Mouse (Mus musculus): ENCODE measurements around the gene Pdzd3.
A peak's percentile ranks its signal among the peaks of the same experiment; 100 is the strongest.
"Not testable (repeated sequence)": the region's sequence is repeated elsewhere in the genome, so short reads cannot be mapped to it uniquely, and the experiment has no call there.

Pdzd3 gene

DNA sequence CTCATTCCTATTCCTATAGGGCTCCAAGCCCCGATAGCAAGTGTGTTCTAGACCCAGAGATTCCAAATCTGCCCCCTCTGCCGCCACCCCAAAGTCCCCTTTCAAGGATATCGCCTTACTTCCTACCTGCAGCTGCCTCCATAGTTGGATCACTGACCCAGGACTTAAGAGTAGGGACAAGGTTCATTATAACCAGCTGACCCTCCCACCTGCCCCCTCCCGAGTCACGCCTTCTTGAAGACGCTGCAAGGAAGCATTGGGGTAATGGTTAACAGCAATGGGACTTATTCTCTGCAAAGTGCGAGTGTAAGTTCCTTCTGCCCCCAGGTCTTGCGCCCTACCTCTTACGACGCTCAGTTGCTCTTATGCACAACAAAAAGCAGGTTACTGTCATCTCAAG lies at the start of gene Pdzd3:
Gene Pdzd3 (minus strand): TSS at position 158 of the 400 bp plus-strand sequence.
- DNase-seq: no peak

- DNase-seq: not testable (repeated sequence)
These were observed 48.7 kb upstream of the Pdzd3 start for GRCm38 (mm10) chr9:44300001-44300400.

DNA sequence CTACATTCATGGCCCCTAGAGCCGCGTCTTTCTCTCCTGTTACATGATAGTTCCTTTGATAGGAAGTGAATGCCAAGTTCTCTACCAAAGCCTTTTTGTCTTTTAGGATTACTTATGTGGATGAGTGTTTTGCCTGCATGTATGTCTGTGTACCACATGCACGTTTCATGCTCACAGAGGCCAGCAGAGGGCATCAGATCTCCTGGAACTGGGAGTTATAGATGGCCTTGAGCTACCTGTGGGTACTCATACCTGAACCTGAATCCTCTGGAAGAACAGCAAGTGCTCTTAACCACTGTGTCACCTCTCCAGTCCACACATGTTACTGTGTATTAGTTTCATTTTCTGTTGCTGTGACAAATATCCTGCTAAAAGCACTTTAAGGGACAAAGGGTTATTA lies 41.2 kb upstream of the Pdzd3 start:
- peak; percentile 71 for DNase-seq

GRCm38 (mm10) chr9:44288959-44289291 lies 37.7 kb upstream of the Pdzd3 start:
- no peak for DNase-seq

DNA sequence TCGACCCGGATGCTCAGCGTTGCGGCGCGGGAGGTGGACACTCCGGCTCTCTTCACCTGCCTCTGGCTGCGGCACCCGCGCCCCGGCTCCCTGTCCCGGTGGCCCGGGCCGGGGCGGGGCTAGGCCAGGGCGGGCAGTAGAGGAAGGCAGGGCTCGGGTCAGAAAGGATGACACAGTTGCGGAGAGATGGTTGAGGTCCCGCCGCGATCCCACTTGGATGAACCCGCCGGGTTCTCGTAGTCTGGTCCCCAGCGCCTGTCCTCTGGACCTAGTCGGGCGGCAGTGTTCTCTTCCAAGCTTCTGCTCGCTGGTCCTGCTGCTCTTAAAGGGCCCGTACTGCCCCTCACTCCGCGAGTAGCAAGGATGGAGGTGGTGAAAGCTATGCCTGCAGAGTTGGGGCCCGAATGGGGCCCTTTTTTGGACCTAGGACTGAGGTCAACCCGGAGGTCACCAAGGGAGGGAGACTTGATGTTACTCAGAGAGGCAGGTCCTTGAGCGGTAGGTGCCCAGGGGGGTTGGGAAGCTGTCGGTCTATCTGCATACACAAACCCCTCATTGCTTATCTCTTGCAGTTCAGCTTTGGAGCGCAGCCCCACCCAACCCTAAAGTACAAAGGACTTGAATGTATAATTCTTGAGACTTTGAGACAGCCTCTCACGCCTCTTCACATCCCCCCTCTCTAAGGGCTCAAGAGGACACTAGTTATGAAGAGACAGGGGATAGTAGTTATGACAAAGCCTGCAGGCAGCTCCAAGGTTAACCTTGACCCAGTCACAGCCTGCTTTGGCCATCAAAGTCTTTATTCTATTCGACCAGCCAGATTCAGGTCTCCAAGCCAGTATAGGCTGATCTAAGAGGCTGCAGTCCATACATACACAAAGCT lies 37.0 kb upstream of the Pdzd3 start, which contains the start of gene Abcg4:
Gene Abcg4 (minus strand): TSS at position 540 of the 883 bp plus-strand sequence.
- DNase-seq: no peak

DNA sequence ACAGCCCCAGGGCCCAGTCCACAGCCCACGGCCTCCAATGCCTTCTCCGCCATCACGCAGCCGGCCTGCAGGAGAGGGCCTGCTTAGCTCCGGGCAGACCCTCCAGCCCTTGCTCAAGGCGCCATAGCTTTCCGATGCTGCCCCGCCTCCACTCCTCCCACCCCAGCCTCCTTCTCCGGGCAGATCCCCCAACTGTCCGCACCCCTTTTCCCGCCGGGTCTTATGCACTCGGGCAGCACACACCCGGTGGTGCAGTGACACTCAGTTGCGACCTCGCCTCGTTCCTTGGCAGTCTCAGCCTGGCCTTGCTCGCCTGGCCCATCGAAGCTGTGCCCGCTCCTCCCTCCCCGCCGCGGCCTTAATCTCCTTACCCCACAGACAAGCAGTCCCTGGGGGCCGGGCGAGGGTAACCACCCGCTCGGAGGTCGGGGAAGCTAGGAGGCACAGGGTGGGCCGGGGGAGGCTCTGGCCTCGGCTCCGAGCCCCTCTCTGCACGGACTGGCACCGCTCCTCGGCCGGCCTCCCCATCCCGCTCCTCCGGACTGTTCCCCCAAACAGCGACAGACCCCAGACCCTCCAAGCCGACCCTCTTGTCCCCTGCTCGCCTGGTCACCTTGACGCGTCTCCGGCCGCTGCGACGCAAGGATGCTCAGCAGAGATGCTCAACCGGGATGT lies 36.3 kb upstream of the Pdzd3 start:
- peak; percentile 8 for DNase-seq

DNA sequence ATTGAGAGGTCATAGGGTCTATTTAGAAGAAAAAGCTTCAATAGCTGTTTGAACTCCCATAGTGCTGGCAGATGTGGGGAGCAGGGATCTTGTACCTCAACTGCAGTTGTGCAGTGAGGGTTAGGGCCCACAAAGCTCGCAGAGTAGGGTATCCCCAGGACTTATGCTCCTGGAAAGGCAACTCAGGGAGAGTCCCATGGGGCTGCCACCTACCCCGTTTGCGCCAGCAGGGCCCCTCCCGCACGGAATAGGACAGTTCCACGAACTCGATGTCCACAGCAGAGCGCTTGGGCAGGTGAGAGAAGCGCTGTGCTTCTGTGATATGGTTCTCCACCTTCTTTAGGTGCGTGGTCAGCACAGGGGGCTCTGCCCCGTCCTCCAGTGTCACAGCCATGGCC lies 35.7 kb upstream of the Pdzd3 start:
- no peak for DNase-seq

DNA sequence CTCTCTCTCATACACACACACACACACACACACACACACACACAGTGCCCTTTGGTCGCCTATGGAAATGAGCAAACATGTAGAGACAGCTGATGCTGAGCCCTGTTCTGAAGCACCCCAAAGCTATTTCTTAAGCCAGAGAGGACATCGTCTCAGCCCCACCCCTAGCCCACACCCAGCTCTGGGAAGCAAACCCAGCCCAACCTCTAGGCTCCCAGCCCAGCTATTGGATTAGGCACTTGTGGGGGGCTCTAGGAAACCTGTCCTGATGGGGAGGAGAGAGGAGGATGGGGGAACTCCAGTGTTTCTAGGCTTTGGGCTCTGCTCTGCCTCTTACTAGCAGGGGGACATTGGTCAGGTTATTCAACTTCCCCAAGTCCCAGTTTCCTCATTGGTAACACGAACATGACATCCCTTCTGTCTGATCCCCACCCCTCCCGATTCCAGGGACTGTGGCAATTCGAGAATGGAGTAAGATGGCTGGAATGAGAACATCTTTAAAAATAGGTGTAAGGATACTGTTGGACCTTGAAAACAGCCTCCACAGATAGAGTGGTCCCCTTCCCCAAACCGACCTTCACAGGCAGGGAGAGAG lies 35.1 kb upstream of the Pdzd3 start:
- no peak for DNase-seq

DNA sequence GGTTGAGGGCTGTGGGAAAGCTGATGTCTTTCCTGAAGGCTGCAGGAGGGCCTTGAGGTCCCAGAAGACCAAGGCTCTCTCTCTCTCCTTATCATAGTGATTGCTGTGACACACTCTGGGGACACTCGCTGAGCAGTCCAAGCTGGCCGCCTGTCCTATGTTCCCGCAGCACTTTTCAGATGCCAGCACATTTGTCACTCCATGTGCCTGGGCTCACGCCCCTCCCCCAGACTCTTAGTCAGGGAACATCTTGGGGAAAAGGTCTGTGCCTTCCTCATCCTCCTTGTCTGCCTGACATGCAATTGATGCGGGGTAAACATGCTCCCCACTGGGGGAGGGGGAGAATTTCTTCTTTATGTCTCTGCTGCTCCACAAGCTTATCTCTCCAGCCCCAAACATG lies 31.9 kb upstream of the Pdzd3 start:
- DNase-seq: no peak

GRCm38 (mm10) chr9:44269973-44270372 lies 18.7 kb upstream of the Pdzd3 start:
- DNase-seq: no peak

DNA sequence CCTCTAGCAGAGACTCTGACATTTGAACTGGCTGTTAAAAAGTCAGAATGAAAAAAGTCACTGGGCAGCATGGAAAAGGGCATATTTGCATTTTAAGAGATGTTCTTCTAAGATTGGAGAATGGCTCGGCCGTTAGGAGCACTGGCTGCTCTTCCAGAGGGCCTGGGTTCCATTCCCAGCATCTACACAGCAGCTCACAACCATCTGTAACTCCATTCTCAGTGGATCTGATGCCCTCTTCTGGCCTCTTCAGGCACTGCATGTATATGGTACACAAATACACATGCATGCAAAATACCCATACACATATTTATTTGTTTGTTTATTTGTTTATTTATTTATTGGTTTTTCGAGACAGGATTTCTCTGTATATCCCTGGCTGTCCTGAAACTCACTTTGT lies 17.8 kb upstream of the Pdzd3 start:
- DNase-seq: peak; percentile 52

- DNase-seq: no peak
These were observed 17.2 kb upstream of the Pdzd3 start, which contains the start of gene Nlrx1 for GRCm38 (mm10) chr9:44268432-44268831. Gene Nlrx1 (minus strand): TSS chr9:44268599.

DNA sequence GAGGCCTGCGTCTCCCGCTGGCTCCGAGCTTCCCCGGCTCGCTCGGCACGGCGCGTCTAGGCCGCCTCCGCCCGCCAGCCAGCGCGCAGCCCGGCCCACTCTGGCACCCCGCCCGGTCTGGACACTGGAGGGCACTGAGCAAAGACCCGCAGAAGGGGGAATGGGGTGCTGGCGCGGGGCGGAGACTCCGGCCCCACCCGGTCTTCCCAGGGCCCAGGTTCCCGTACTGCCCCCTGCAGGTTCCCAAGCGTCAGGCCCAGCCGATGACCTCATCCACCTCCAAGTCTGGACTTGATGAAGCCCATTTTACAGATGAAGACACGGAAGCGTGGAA lies 16.7 kb upstream of the Pdzd3 start:
- peak; percentile 95 for DNase-seq

DNA sequence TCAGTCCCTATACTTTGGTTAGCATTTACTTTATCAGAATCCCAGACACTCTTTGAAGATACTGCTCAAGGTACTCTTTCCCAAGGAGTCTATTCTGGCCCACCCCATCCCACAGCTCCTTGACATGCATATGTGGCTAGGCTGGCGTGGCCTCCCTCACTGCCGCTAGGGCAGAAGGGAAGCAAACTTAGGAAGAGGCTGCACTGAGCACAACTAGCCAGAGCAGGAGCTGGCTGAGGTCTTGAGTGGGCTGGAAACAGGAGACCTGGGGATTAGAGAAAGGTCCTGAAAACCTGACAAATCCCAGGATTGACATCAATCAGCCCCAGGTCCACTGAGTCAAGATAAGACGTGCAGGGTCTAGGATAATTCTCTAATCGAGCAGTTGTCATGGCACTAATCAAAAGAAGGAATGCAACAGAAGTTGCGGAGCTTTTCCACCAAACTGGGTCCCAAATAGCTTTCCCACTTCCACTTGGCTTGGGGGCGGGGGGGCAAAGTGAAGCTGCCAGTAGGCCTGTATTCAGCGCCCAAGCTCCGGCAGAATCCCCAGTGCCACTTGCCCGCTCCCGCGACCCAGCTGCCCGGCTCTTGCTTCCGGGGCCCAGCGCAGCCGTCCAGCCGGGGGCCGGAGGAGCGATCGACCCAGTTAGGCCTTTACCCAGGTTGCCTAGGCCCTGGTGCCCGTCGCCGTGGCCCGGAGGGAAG lies 16.2 kb upstream of the Pdzd3 start:
- peak; percentile 29 for DNase-seq

- DNase-seq: no peak
These were observed 15.4 kb upstream of the Pdzd3 start for GRCm38 (mm10) chr9:44266478-44267226.

DNA sequence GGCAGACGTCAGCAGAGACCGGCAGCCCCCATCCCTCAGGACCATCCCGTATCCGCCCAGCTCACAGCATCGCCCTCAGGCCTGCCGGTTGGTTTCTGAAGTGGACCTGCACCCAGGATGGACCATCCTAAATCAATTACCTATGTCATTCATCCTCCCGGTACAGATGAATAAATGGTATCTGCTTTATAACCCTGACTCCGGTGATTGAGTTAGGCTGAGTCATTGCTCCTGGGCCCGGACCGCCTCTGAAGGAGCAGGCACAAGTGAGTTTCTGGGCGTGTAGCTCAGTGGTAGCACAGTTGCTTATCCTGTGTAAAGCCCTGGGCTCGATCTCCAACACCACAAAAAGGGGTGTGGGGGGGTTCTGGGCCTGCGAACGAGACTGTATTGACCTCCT lies 10.1 kb upstream of the Pdzd3 start:
- no peak for DNase-seq

- DNase-seq: no peak
These were observed 7.7 kb upstream of the Pdzd3 start for GRCm38 (mm10) chr9:44259014-44259413.

DNA sequence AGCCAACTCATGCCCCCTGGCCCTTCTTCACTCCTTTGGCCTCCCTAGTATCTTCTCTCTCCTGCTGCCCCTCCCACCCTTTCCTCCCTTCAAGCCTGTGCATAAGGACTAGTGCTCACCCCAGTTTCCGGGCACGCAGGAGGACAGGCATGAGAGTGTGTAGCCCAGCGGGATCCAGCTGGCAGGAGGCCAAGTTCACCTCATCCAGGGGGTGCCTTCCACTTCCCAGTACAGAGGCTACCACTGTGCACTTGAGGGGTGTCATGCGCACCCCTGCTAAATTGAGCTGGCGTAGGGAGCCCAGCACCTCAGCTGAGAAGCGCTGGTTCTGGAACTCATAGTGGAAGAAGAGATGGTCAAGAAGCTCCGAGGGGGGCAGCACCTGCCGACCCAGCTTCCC lies 4.9 kb upstream of the Pdzd3 start:
- no peak for DNase-seq

DNA sequence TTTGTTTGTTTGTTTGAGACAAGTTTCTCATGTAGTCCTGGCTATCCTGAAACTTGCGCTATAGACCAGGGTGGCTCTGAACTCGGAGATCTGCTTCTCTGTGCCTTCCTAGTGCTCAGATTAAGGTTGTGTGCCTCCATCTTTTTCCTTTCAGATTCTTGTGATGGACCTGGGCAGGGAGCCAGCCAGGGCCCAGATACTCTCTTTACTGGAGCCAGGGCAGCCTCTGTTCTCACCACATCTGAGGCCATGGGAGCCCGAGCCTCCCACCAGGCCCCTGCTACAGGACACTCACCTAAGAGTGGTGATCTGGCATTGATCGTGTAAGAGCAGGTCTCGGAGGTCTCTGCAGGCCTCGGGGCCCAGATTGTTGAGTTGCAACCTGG lies 3.9 kb upstream of the Pdzd3 start:
- DNase-seq: no peak

DNA sequence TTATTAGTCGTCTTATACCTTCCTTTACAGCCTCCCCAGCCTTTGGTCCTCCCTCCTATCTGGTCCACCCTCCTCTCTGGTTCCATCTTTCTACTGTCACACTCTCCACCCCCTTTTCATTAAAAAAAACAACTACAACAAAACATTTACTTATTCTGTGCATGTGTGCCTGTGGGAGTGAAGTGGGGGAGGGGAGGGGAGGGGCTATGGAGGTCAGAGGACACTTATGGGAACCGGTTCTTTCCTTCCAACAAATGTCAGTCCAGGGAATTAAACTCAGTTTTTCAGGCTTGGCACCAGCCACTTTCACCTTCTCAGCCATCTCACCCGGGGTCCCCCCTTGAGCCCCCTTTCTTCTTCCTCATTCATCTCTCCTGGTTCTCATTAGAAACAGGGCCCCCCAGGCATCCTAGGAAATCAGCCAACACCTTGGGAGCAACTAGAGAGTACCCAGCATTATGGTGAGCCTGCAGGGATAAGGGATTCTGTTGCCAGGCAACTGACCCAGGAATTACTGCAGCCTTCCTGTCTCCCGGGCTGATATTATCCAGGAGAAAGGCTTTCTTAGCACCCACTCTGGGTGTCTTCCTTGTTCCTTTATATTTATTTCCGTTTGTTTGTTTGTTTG lies 3.4 kb upstream of the Pdzd3 start:
- no peak for DNase-seq

- no peak for DNase-seq
These were observed 2.2 kb upstream of the Pdzd3 start for GRCm38 (mm10) chr9:44253441-44253840.

DNA sequence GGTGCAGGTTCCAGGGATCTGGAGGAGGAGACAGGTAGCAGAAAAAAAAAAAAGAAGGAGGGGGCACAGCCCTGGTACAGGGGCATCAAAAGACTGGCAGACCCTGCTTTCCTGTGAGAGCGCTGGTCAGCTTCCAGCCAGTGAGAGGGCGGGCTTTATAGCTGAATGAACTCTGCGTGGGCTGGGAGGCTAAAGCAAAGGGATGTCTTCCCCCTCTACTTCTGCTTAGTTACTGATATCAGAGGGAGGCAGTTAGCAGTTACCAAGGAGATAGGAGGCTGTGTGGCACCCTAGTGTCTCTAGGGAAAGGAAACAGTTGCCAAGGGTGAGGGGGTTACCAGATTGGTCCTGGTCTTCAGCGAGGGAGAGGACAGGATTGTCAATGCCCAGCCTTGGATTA lies 826 bp downstream of the Pdzd3 start:
- DNase-seq: no peak
